Mouse (Mus musculus) brown adipose tissue, adult 24 weeks (tissue): Measurements from ENCODE around the gene Ccdc33. TPM values are rescaled to one million over a fixed set of nuclear protein-coding genes. Genes with fewer than 3 reads are reported as not detected.

Source experiments
- H3K27ac ChIP-seq: fragments of 200-500 bp; replicated peaks from 2 replicates; pipeline ENCODE4 v1.5.1; 2012; ENCODE audit warnings: low read depth, mild to moderate bottlenecking, low read length
- H3K4me1 ChIP-seq: fragments of 200-500 bp; 2 replicates; pipeline ENCODE4 v1.6.1; 2012; ENCODE audit warnings: low read length, mixed read lengths; ENCODE audit not compliant: control insufficient read depth, insufficient read depth, insufficient read length
- H3K4me3 ChIP-seq: fragments of 200-500 bp; 2 replicates; pipeline ENCODE4 v1.5.1; 2012; ENCODE audit warnings: low read depth, mild to moderate bottlenecking, low read length, moderate library complexity; ENCODE audit not compliant: insufficient read depth
- polyA plus RNA-seq: library from polyadenylated mRNA; stranded (reverse); fragments of >200 nt; gene quantifications from 2 replicates; pipeline ENCODE4 v1.2.4, GENCODE M21; 2012; ENCODE audit not compliant: missing spikeins, insufficient read depth, insufficient read length

Gene Ccdc33
- polyA plus RNA-seq, 1 experiment, result not detected

GRCm38 (mm10) chr9:57988098-57988497, 130.5 kb downstream of the Ccdc33 start:
- H3K4me3 ChIP-seq, result no peak overlapping the region
- no peak overlapping the region for H3K27ac ChIP-seq
- H3K4me1 ChIP-seq, result no peaks in the 10 kb centered on the region; the same call in 1 of the 2 replicates

GRCm38 (mm10) chr9:57986293-57986692, 132.3 kb downstream of the Ccdc33 start:
- Histone ChIP-seq H3K4me1 (no peaks in the 10 kb centered on the region; the same call in 1 of the 2 replicates), H3K27ac (no peak overlapping the region), H3K4me3 (no peak overlapping the region)

- H3K27ac ChIP-seq, result no peak overlapping the region
- no peak overlapping the region for H3K4me3 ChIP-seq
- H3K4me1 ChIP-seq, result no peaks in the 10 kb centered on the region; the same call in 1 of the 2 replicates
Measured at GRCm38 (mm10) chr9:57985304-57985703, 133.3 kb downstream of the Ccdc33 start.

GRCm38 (mm10) chr9:57980570-57980969, 138.1 kb downstream of the Ccdc33 start:
- H3K27ac ChIP-seq, result no peak overlapping the region
- no peak overlapping the region for H3K4me3 ChIP-seq
- no peaks in the 10 kb centered on the region for H3K4me1 ChIP-seq

- Histone ChIP-seq H3K27ac (no peak overlapping the region), H3K4me3 (no peak overlapping the region), H3K4me1 (peaks cover 7% of the 10 kb centered on the region; the same call in 1 of the 2 replicates)
Measured at GRCm38 (mm10) chr9:57978858-57979257, 139.8 kb downstream of the Ccdc33 start.

Other genes with a start within 250 kb of the Ccdc33 start
- 67.3 and 71.9 TPM in 2 replicates for gene Ubl7, start 207.8 kb downstream of the Ccdc33 start, polyA plus RNA-seq
- 2.8 and 6.0 TPM in 2 replicates for gene Sema7a, start 178.7 kb downstream of the Ccdc33 start, polyA plus RNA-seq
- gene Cyp11a1, start 112.4 kb downstream of the Ccdc33 start, polyA plus RNA-seq, result not detected in 2 replicates
- not detected in 2 replicates for gene Stra6, start 55.0 kb downstream of the Ccdc33 start, polyA plus RNA-seq
- gene Islr, start 85.5 kb upstream of the Ccdc33 start, polyA plus RNA-seq, result 8.8 and 17.5 TPM in 2 replicates
- 0.29 and 1.8 TPM in 2 replicates for gene Islr2, start 85.5 kb upstream of the Ccdc33 start, polyA plus RNA-seq
- gene Pml, start 131.0 kb upstream of the Ccdc33 start, polyA plus RNA-seq, result 6.6 and 9.4 TPM in 2 replicates
- gene Stoml1, start 134.3 kb upstream of the Ccdc33 start, polyA plus RNA-seq, result 7.9 and 8.1 TPM in 2 replicates
- gene Loxl1, start 194.4 kb upstream of the Ccdc33 start, polyA plus RNA-seq, result 8.1 and 13.8 TPM in 2 replicates